Mouse (Mus musculus) urinary bladder, postnatal 36 days (tissue): ENCODE measurements at regions not wholly inside any gene's neighbourhood (a gene's known extent, or its start where the extent isn't known, plus 50 kb on each side); places are given as distances from the start of the nearest gene placed in this dataset.

Source experiments
- DNase-seq, 2 experiments: peaks; one replicate each; pipeline ENCODE4 v3.0.0; 2022; ENCODE audit warnings: low spot score in 2 of 2, mixed read lengths in 1 of 2

- DNase-seq = no peak
Observed at GRCm38 (mm10) chr15:87476862-87477490, 67.1 kb upstream of the Fam19a5 start.

DNA sequence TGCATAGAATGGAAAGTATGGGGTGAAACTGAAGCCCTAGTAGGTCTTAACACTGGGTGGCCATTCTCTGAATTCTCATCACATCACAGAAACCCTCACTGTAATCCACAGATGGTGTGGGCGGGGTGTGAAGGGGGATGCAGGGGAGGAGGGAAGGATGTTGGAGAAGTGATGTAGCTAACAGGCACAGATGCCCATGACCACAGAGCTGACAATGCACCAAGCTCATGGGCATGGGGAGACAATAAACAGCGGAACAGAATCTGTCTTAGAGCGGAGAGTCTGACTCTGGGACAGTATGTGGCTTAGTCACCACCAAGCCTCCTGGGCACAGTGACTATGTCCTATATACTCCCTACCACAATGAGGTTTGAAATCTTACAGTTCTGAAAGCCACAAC, 63.3 kb upstream of the Fam19a5 start:
- no peak for DNase-seq
